ENCODE assay signal across 8 mouse cellular contexts in the genomic region with DNA sequence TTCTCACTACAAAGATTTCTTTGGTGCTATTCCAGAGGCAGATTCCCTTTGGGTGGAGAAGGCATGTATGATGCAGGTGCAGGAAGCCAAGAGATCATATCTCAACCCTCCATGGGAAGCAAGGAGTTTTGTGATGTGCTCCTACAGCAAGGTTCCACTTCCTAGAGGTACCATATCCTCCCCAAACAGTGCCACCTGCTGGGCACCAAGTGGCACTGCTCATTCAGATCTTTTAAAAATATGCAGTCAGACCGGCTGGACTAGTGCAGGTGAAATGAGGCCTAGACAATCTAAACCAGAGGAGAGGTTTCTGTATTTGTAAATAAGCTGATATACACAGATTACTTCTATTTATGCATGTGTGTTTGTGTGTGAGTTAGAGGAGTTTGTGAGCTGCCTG. TPM values are rescaled to one million over a fixed set of nuclear protein-coding genes. Genes with fewer than 3 reads are reported as not detected.
DNase-seq lines count a peak whose midpoint lies in the region.

No protein-coding gene starts in this region.

- peak; percentile 43 for DNase-seq in heart, adult 11 months
- DNase-seq in heart, postnatal 36 days = no peak
- DNase-seq in 416B (ENCODE audit: low read depth) = peak; percentile 50
- peak; percentile 79 for DNase-seq in ZHBTc4 (ENCODE audit: low read depth, low spot score)
- peak; percentile 18 for DNase-seq in hindlimb bud, embryonic 11.5 days (ENCODE audit: extremely low spot score, low read depth, low spot score)
- peak; percentile 22 for DNase-seq in lung, postnatal 10 days
- no peak for DNase-seq in layer of hippocampus, postnatal 36 days
- DNase-seq in spleen, adult 12 weeks (ENCODE audit: low spot score) = no peak

- intact Hi-C loops in heart, postnatal 36 days (cut with DNase I) = no loop called here

RNA-seq across cellular contexts. Expression of gene Wasf3, which starts 35.3 kb away (rescaled TPM):
- under 1 TPM; 0.54 to 0.58 TPM for total RNA-seq in heart, postnatal 36 days (2021)
- 100 to 1,000 TPM; 104 to 106 TPM for total RNA-seq in layer of hippocampus, postnatal 36 days (2021)

Comparison
In these comparisons a context has a peak if more than half of its experiments do, and no peak if none do; other contexts are left out.
1. DNase-seq: peak in heart, adult 11 months (single experiment), 416B (single experiment), ZHBTc4 (single experiment), hindlimb bud, embryonic 11.5 days (single experiment) and lung, postnatal 10 days (single experiment); none in heart, postnatal 36 days (0 of 2), layer of hippocampus, postnatal 36 days (0 of 2) and spleen, adult 12 weeks (single experiment).
2. RNA of gene Wasf3, which starts 35.3 kb away (total RNA-seq): 104 to 106 TPM in layer of hippocampus, postnatal 36 days; 0.54 to 0.58 TPM in heart, postnatal 36 days; every median in the first group is over 10 times any median in the second.